Mouse (Mus musculus) kidney, postnatal 10 days (tissue): ENCODE measurements around the gene Lsp1.
A peak's percentile ranks its signal among the peaks of the same experiment; 100 is the strongest.

Source experiments
- DNase-seq: peaks from one replicate; pipeline ENCODE4 v3.0.0; 2021; ENCODE audit warnings: mixed read lengths

Gene Lsp1

GRCm38 (mm10) chr7:142460636-142461077 is at the start of gene Lsp1:
TSS of gene Lsp1 (plus strand) at chr7:142460809.
- no peak for DNase-seq

GRCm38 (mm10) chr7:142413285-142413684 is 47.3 kb upstream of the Lsp1 start:
- DNase-seq = no peak

- no peak for DNase-seq
Observed at GRCm38 (mm10) chr7:142415314-142415713, 45.3 kb upstream of the Lsp1 start.

- DNase-seq = no peak
Observed at GRCm38 (mm10) chr7:142416225-142416624, 44.4 kb upstream of the Lsp1 start.

GRCm38 (mm10) chr7:142418027-142418426 is 42.6 kb upstream of the Lsp1 start:
- no peak for DNase-seq

GRCm38 (mm10) chr7:142418679-142419078 is 41.9 kb upstream of the Lsp1 start:
- DNase-seq = no peak

GRCm38 (mm10) chr7:142419887-142420286 is 40.7 kb upstream of the Lsp1 start:
- DNase-seq = no peak

GRCm38 (mm10) chr7:142421826-142422225 is 38.8 kb upstream of the Lsp1 start:
- no peak for DNase-seq

- peak; percentile 74 for DNase-seq
Observed at GRCm38 (mm10) chr7:142425641-142426213, 34.9 kb upstream of the Lsp1 start.

- DNase-seq = peak; percentile 64
Observed at GRCm38 (mm10) chr7:142428213-142428612, 32.4 kb upstream of the Lsp1 start.

- DNase-seq = peak; percentile 70
Observed at GRCm38 (mm10) chr7:142430160-142430678, 30.4 kb upstream of the Lsp1 start.

GRCm38 (mm10) chr7:142431106-142431505 is 29.5 kb upstream of the Lsp1 start:
- no peak for DNase-seq

GRCm38 (mm10) chr7:142433623-142434022 is 27.0 kb upstream of the Lsp1 start:
- no peak for DNase-seq

- no peak for DNase-seq
Observed at GRCm38 (mm10) chr7:142434137-142434865, 26.3 kb upstream of the Lsp1 start, which contains the start of gene Syt8. TSS of gene Syt8 (plus strand) at chr7:142434850.

- peak; percentile 84 for DNase-seq
Observed at GRCm38 (mm10) chr7:142435524-142435923, 25.1 kb upstream of the Lsp1 start.

- DNase-seq = peak; percentile 69
Observed at GRCm38 (mm10) chr7:142437324-142437723, 23.3 kb upstream of the Lsp1 start.

- DNase-seq = no peak
Observed at GRCm38 (mm10) chr7:142439966-142440365, 20.6 kb upstream of the Lsp1 start.

GRCm38 (mm10) chr7:142440657-142441114 is 19.9 kb upstream of the Lsp1 start:
- DNase-seq = peak; percentile 64

GRCm38 (mm10) chr7:142441585-142441984 is 19.0 kb upstream of the Lsp1 start, which contains the start of gene Tnni2:
TSS of gene Tnni2 (plus strand) at chr7:142441808.
- no peak for DNase-seq

- no peak for DNase-seq
Observed at GRCm38 (mm10) chr7:142442081-142442907, 18.3 kb upstream of the Lsp1 start.

- DNase-seq = no peak
Observed at GRCm38 (mm10) chr7:142442908-142443420, 17.6 kb upstream of the Lsp1 start.

GRCm38 (mm10) chr7:142443474-142443873 is 17.1 kb upstream of the Lsp1 start:
- DNase-seq = no peak

- DNase-seq = no peak
Observed at GRCm38 (mm10) chr7:142444171-142444570, 16.4 kb upstream of the Lsp1 start.
